Mouse (Mus musculus): ENCODE results near the gene Gm1553.

The Gm1553 gene

DNA sequence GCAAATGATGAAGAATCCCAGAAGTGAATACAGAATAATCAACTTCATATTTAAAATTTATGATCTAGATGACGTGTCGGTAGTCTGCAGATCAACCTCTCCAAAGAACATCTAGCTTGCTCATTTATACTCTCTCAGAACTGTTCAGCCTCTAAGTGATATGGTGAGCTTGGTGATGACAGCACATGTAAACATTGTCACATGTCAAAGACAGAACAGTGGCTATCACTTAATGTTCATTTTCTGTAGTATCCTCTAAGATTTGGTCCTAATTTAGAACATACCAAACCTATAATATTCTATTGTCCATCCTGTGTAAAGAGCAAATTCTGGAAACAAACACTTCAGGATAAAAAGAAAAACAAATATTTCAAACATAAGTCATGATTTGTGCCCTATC lies at the start of gene Gm1553:
Gm1553 (minus strand) TSS at position 101 of the 400 bp plus-strand sequence.
- DNase-seq (ENCODE audit: low read depth, low spot score), result no peak

All from embryo, embryonic 11.5 days (tissue).